Mouse (Mus musculus) kidney, postnatal 14 days (tissue): ENCODE measurements at regions not wholly inside any gene's neighbourhood (a gene's known extent, or its start where the extent isn't known, plus 50 kb on each side); places are given as distances from the start of the nearest gene placed in this dataset.

ENCODE experiments used
- DNase-seq: peaks from one replicate; pipeline ENCODE4 v3.0.0; 2022; ENCODE audit warnings: mixed read lengths

DNA sequence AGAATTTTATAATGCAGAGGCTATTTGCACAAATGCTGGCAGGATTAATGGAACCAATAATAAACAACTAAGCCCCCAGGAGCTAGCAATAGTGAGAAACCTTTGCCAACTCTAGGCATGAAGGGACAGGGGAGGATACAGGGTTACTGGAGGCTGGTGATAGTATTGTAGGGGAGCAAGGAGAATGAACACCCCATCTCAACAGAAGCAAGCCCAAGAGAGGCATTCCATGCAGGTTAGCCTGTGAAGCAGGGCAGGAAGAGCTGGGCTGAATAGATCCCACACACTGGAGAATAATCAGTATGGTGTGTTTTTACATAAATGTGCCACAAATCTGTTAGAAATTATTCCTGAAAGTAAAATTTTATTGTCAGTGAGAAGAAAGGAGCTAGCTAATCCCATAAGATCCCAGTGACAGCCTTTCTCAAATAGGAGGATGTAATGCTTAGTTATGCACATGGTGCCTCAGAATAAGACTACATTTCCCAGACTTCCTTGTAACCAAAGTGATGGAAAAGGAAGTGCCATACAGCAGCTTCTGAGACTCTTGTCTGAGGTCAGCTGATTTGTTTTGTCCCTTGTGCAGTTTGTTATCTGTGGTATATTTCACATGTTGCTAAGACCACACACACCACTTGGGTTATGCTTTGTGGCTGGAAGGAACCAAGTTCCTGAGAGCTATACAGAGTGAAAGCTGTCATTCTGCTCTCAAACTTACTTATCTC is 111.1 kb downstream of the Ccdc71l start:
- no peak for DNase-seq

DNA sequence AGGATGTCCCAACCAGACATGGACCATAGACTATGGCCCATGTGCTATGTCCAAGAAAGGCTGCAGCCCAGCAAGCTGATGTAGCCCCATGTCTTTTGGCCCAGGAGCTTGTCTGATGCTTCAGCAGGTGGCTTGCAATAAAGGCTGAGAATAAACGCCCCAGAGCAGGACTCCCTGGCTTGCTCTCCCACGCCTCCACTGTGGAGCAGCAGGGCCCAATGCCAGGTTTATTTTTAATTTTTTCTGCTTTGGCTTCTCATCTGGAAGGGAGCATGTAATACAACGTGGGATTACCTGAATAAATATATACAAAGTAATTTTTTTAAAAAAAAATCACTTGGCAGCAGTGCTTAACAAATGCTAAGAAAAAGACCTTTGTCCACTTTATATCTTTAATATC is 125.7 kb downstream of the Ccdc71l start:
- no peak for DNase-seq

DNA sequence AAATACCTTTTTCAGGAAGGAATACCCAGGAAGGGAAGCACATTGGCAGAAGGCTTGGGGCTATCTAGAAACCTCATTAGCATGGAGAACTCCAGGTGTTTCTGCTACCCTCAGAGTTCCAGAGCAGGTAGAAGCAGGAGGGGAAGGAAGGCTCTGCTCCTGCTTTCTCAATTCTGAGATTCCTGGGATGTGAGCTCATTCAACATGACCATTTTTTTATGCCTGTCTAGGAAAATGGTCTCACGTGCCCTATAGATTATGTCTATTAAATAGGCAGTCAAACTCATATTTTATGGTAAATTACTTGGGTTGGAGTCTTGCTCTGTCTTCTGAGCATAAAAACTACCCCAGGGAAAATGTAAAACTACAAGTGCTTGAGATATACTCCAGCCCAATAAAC is 130.2 kb downstream of the Ccdc71l start:
- DNase-seq, result no peak

DNA sequence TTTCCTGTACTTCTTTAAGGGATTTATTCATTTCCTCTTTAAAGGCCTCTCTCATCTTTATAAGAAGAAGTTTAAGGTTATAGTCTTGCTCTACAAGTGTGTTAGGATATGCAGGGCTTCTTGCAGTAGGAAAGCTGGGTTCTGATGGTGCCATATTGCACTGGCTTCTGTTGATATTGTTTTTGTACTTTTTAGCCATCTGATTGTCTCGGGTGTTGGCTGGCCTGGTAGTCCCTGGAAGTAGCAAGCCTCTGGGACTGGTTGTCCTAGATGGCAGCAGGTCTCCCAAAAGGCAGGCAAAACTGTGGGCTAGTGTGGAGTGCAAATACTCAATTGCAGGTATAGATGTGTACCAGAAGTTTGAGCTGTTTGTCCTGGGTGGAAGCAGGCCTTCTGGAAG is 147.1 kb downstream of the Ccdc71l start:
- DNase-seq, result no peak

GRCm38 (mm10) chr12:32531216-32531615 is 152.7 kb downstream of the Ccdc71l start:
- no peak for DNase-seq

GRCm38 (mm10) chr12:32533641-32534040 is 155.1 kb downstream of the Ccdc71l start:
- DNase-seq, result peak; percentile 14

- DNase-seq, result no peak
These were observed 167.0 kb downstream of the Ccdc71l start for GRCm38 (mm10) chr12:32545466-32545865.

GRCm38 (mm10) chr12:32546356-32546755 is 167.9 kb downstream of the Ccdc71l start:
- no peak for DNase-seq

DNA sequence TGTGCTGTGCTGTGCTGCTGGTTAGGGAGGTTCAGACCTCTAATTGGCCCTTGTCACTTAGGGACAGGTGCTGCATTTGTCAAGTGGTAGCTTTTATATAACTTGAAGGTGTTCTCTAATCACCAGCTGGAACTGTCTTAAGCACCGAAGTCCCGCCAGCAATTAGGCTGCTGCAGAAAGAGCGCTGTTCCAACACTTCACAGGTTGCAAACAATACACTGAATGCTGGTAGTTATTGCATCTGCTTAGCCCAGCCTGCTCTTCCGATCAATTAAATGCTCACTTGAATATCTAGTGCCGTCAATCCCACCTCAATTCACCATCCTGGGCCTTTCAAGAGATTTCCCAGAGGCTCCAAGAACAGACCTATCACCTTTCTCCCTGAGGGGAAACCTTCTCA is 175.3 kb downstream of the Ccdc71l start:
- no peak for DNase-seq

GRCm38 (mm10) chr12:32567777-32568176 is 189.3 kb downstream of the Ccdc71l start:
- no peak for DNase-seq

GRCm38 (mm10) chr12:32581304-32581703 is 202.8 kb downstream of the Ccdc71l start:
- DNase-seq, result no peak

GRCm38 (mm10) chr12:32602131-32602815 is 217.1 kb upstream of the Nampt start:
- no peak for DNase-seq

DNA sequence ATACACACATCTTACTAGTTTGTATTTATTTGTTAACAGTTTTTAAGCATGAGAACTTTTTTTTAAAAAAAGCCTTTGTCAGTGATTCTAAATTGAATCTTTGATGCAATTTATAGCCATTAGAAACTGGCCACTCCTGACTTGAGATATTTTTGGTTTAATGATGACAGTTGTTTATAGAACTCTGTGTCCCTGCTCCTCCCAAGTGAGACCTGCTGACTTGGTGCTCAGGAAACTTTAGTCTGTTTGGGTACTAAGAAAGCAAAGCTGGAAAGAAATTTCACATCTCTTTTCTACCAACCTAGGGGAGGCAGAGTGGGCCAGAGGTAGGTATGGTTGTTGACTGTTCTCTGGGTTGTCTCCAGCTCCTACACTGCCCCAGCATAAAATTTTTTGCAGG is 214.0 kb upstream of the Nampt start:
- DNase-seq, result no peak

DNA sequence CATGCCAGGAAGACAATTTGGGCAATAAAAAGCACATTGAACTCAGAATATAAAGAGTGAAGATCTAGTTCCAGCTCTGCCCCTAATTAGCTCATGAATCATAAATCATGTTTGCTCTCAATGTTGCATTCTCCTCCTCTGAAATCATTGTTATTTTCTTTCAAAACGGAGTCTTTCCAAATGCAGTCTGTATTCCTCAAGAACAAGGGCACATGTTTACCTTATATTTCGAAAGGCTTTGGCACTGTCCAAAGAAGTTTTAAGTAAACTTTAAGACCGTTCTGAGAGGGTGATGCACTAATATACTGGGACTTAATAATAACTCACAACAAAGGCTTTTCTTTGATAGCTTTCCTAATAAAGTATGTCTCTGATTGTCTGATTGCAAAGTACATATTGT is 204.3 kb upstream of the Nampt start:
- DNase-seq, result no peak

DNA sequence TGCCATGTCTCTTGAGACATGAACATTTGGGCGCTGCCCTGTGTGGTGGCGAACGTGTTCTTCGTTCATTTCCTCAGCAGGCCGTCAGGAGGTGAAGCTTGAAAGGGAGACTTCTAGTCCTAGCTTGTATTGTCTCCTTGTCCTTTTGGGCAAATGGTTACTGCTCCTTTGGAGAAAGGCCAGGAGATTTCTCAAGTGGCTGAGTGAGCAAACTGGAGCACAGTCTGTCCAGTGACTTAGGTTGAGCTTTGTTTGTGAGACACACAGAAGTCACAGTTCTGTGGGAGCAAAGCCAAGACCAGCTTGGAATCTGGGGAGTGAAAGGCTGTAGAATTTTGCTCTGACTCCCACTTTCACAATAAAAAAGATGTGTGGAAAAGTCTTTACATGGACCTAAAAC is 203.3 kb upstream of the Nampt start:
- DNase-seq, result peak; percentile 13

GRCm38 (mm10) chr12:32617031-32617430 is 202.3 kb upstream of the Nampt start:
- no peak for DNase-seq

GRCm38 (mm10) chr12:32619830-32620229 is 199.5 kb upstream of the Nampt start:
- DNase-seq, result no peak

DNA sequence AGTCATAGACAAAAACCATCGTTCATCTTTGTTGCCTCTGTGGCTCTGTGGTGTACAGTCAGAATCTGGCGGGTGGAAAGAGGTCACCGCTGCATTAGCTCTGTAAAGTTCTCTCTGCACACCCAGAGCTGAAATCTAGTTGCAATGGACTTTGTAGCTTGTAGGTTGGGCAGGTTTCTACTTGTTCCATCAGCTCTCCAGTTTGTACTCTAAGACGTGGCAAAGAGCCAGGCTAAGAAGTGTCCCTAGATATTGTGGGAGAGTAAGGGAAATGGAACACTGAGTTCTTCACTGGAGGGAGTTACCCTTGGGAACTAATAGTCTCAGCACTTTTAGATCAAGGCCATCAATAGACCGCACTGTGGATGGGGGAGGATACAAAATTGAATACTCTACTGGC is 197.6 kb upstream of the Nampt start:
- peak; percentile 17 for DNase-seq

DNA sequence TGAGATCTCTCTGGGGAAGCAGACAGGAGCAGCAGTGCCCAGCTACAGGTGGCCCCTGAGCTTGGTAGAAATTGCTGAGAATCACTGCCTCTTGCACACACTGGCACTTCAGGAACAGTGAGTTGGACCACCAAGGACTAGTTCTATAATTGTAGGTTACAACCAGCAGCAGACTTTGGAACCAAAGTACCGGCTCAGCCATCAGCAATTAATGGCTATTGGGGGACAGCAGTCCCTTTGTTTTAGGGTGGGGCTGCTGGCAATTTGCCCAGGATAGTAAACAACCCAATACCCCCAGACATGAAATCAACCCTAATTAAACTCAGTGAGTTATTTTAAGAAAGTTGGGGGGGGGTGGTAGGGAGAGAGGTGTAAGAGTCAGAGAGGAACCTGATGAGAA is 190.8 kb upstream of the Nampt start:
- no peak for DNase-seq

- DNase-seq, result peak; percentile 4
These were observed 186.4 kb upstream of the Nampt start for GRCm38 (mm10) chr12:32632935-32633334.

- no peak for DNase-seq
These were observed 184.3 kb upstream of the Nampt start for GRCm38 (mm10) chr12:32635055-32635454.

GRCm38 (mm10) chr12:32637400-32638100 is 181.8 kb upstream of the Nampt start:
- DNase-seq, result peak; percentile 45

- DNase-seq, result no peak
These were observed 178.8 kb upstream of the Nampt start for GRCm38 (mm10) chr12:32640591-32640990.

DNA sequence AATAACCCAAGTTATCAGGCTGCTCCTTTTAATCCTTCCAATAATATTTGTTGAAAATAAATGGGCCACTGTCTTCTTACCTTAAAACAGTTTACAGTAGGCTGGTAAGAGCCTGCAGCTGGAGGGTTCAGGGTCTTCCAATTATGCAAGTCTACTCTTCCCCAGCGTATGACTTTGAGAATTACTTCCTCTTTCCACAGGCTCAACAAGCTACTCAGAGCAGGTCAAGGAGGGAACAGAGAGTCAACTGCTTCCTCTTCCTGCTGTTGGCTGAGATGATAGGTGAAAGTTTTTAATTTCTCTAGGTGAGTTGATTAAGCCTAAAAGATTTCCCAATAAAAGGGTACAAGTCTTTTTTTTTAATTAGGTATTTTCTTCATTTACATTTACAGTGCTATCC is 176.9 kb upstream of the Nampt start:
- no peak for DNase-seq
